Mouse (Mus musculus) left cerebral cortex, postnatal 25 days (tissue): ENCODE data around the gene Fbxl16. TPM values are rescaled to one million over a fixed set of nuclear protein-coding genes. Genes with fewer than 3 reads are reported as not detected.

Experiments used
- DNase-seq, 2 experiments: peaks; one replicate each; pipeline ENCODE4 v3.0.0; 2022; ENCODE audit warnings: low spot score in 2 of 2, mixed read lengths in 1 of 2
- intact Hi-C: fragments of 180-260 bp; cut with DNase I; formaldehyde crosslinking; loops from one replicate; pipeline ENCODE4 v1.15.1; 2025
- total RNA-seq, 2 experiments: library from RNA; stranded (reverse); gene quantifications; 2 replicates each; pipeline ENCODE4 v1.2.3; 2021

Fbxl16 gene
- total RNA-seq, 2 experiments from 2014 or later: 648 to 673 TPM

- intact Hi-C loops: loop anchor here (2.0 kb wide), 1 partner anchor 40 kb away; the partner anchor contains the start of gene Haghl
- DNase-seq: no peak
Observed at GRCm38 (mm10) chr17:25824362-25825142, 15.7 kb downstream of the Fbxl16 start.

- DNase-seq: no peak
- intact Hi-C loops: loop anchor here (2.0 kb wide), 1 partner anchor 41 kb away; the partner anchor contains the start of gene Haghl
Observed at GRCm38 (mm10) chr17:25825311-25825710, 16.4 kb downstream of the Fbxl16 start.

GRCm38 (mm10) chr17:25825984-25826570, 17.2 kb downstream of the Fbxl16 start:
- intact Hi-C loops: loop anchor here (2.0 kb wide), 1 partner anchor 41 kb away; the partner anchor contains the start of gene Haghl
- DNase-seq: no peak

GRCm38 (mm10) chr17:25827011-25827410, 18.1 kb downstream of the Fbxl16 start:
- DNase-seq: no peak

GRCm38 (mm10) chr17:25827546-25828222, 18.8 kb downstream of the Fbxl16 start:
- intact Hi-C loops: no loop called here
- no peak for DNase-seq

More at GRCm38 (mm10) chr17:25827011-25827410, 18.1 kb downstream of the Fbxl16 start:
- intact Hi-C loops: no loop called here

- no peak for DNase-seq
- intact Hi-C loops: no loop called here
Observed at GRCm38 (mm10) chr17:25828223-25828594, 19.3 kb downstream of the Fbxl16 start.

- intact Hi-C loops: no loop called here
- peak; percentile 90 to 92 for DNase-seq
Observed at GRCm38 (mm10) chr17:25828712-25829557, 20.1 kb downstream of the Fbxl16 start, which contains the start of gene Jmjd8. TSS of gene Jmjd8 (plus strand) at chr17:25828867.

GRCm38 (mm10) chr17:25829558-25830017, 20.7 kb downstream of the Fbxl16 start:
- intact Hi-C loops: no loop called here
- DNase-seq: no peak

- no peak for DNase-seq
- intact Hi-C loops: no loop called here
Observed at GRCm38 (mm10) chr17:25830200-25830753, 21.4 kb downstream of the Fbxl16 start.

- intact Hi-C loops: no loop called here
- no peak for DNase-seq
Observed at GRCm38 (mm10) chr17:25830806-25831431, 22.0 kb downstream of the Fbxl16 start.

- DNase-seq: no peak
- intact Hi-C loops: no loop called here
Observed at GRCm38 (mm10) chr17:25831451-25832281, 22.8 kb downstream of the Fbxl16 start.

GRCm38 (mm10) chr17:25832436-25833290, 23.8 kb downstream of the Fbxl16 start:
- DNase-seq: peak; percentile 98 to 99
- intact Hi-C loops: no loop called here

- DNase-seq: peak; percentile 85 to 90
- intact Hi-C loops: no loop called here
Observed at GRCm38 (mm10) chr17:25833291-25833663, 24.4 kb downstream of the Fbxl16 start, which contains the start of gene Stub1. TSS of gene Stub1 (minus strand) at chr17:25833404.

GRCm38 (mm10) chr17:25833961-25834594, 25.2 kb downstream of the Fbxl16 start:
- no peak for DNase-seq
- intact Hi-C loops: no loop called here

GRCm38 (mm10) chr17:25834595-25835222, 25.8 kb downstream of the Fbxl16 start:
- DNase-seq: no peak
- intact Hi-C loops: no loop called here

GRCm38 (mm10) chr17:25835301-25835700, 26.4 kb downstream of the Fbxl16 start:
- intact Hi-C loops: no loop called here

More at GRCm38 (mm10) chr17:25835301-25835700, 26.4 kb downstream of the Fbxl16 start:
- DNase-seq: no peak
